Mouse (Mus musculus): Measurements from ENCODE around the gene Spen. TPM values are rescaled to one million over a fixed set of nuclear protein-coding genes. Genes with fewer than 3 reads are reported as not detected.

Spen gene
- polyA plus RNA-seq, 1 experiment from 2014 or later: 17.1 TPM

GRCm38 (mm10) chr4:141458888-141459287 lies 79.5 kb downstream of the Spen start:
- no peak overlapping the region for H3K27ac ChIP-seq (ENCODE audit: low read depth, low read length)
- DNase-seq (ENCODE audit: low spot score, missing footprints) (no peak), ATAC-seq (ENCODE audit: low FRiP score) (no peak)
- WGBS: 74% methylated on average over 3 of the region's 3 CpGs
- no peak overlapping the region for H3K9ac ChIP-seq (ENCODE audit: low read length)
- no peaks in the 10 kb centered on the region for H3K27me3 ChIP-seq (ENCODE audit: control insufficient read depth, insufficient read depth, low read length)
- no peaks in the 10 kb centered on the region for H3K9me3 ChIP-seq (ENCODE audit: control insufficient read depth, low read length)
- no peak overlapping the region for H3K4me2 ChIP-seq
- peaks cover 15% of the 10 kb centered on the region for H3K36me3 ChIP-seq (ENCODE audit: control insufficient read depth, insufficient read depth, low read length)
- H3K4me1 ChIP-seq (ENCODE audit: control insufficient read depth, insufficient read depth, low read length): peaks cover 16% of the 10 kb centered on the region
- no peak overlapping the region for H3K4me3 ChIP-seq (ENCODE audit: low read depth, low read length)

DNA sequence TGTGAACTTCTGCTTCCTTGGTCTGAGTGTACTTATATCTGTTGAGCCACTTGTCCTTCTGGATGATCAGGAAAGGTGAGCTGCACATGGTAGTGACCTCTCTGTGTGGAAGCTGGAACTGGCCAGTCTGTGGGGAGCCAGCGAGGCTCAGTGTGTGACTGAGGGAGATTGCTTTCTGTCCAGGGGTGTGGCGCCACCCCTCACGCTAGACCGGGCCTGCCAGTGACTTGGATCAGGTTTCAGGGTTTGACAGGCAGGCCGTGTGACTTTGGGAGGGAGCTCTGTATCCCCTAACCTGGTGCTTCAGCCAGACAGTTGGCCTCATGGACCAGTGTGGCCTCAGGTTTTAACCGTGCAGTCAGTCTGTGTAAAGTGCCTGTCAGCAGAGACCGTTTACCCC lies 80.2 kb downstream of the Spen start:
- no peak for DNase-seq (ENCODE audit: low spot score, missing footprints)
- Histone ChIP-seq H3K9ac (ENCODE audit: low read length) (0 out of 2 replicates have a peak overlapping the region, but pooled peaks have one; percentile 5), H3K27ac (ENCODE audit: low read depth, low read length) (no peak overlapping the region; the same call in 1 of the 2 replicates), H3K4me2 (no peak overlapping the region), H3K4me1 (ENCODE audit: control insufficient read depth, insufficient read depth, low read length) (peaks cover 16% of the 10 kb centered on the region), H3K9me3 (ENCODE audit: control insufficient read depth, low read length) (no peaks in the 10 kb centered on the region), H3K36me3 (ENCODE audit: control insufficient read depth, insufficient read depth, low read length) (peaks cover 12% of the 10 kb centered on the region), H3K27me3 (ENCODE audit: control insufficient read depth, insufficient read depth, low read length) (no peaks in the 10 kb centered on the region), H3K4me3 (ENCODE audit: low read depth, low read length) (no peak overlapping the region)
- ATAC-seq (ENCODE audit: low FRiP score): peak; percentile 43; the same call in 1 of the 2 replicates
- WGBS: 18% methylated on average over 7 of the region's 7 CpGs

- no peaks in the 10 kb centered on the region for H3K9me3 ChIP-seq (ENCODE audit: control insufficient read depth, low read length)
- WGBS: 94% methylated on average over 14 of the region's 14 CpGs
- H3K4me3 ChIP-seq (ENCODE audit: low read depth, low read length): no peak overlapping the region
- no peak overlapping the region for H3K4me2 ChIP-seq
- H3K9ac ChIP-seq (ENCODE audit: low read length): no peak overlapping the region
- H3K27ac ChIP-seq (ENCODE audit: low read depth, low read length): no peak overlapping the region
- H3K27me3 ChIP-seq (ENCODE audit: control insufficient read depth, insufficient read depth, low read length): no peaks in the 10 kb centered on the region
- H3K4me1 ChIP-seq (ENCODE audit: control insufficient read depth, insufficient read depth, low read length): peaks cover 16% of the 10 kb centered on the region
- DNase-seq (ENCODE audit: low spot score, missing footprints): peak; percentile 81
- no peaks in the 10 kb centered on the region; the same call in 1 of the 2 replicates for H3K36me3 ChIP-seq (ENCODE audit: control insufficient read depth, insufficient read depth, low read length)
- ATAC-seq (ENCODE audit: low FRiP score): no peak
Measured at GRCm38 (mm10) chr4:141456193-141456938, 82.0 kb downstream of the Spen start.

DNA sequence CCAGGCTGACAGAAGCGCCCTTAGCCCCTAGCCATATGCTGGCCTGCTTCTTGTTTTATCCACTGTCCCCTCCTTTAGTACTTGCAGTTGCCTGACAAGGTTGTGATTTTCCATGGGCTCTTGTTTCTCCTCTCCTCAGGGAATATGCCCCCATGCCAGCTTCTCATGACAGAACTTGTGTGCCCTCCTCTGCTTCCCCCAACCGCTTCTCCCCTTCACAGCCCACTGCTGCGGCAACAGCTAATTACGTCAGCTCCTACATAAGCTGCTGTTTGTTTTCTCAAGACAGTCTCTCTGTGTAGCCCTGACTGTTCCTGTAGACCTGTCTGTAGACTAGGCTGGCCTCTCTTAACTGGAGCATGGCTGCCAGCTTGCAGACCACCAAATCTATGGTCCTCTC lies 82.9 kb downstream of the Spen start:
- Histone ChIP-seq H3K4me2 (no peak overlapping the region), H3K27ac (ENCODE audit: low read depth, low read length) (no peak overlapping the region), H3K27me3 (ENCODE audit: control insufficient read depth, insufficient read depth, low read length) (no peaks in the 10 kb centered on the region), H3K36me3 (ENCODE audit: control insufficient read depth, insufficient read depth, low read length) (no peaks in the 10 kb centered on the region), H3K4me3 (ENCODE audit: low read depth, low read length) (no peak overlapping the region), H3K4me1 (ENCODE audit: control insufficient read depth, insufficient read depth, low read length) (peaks cover 12% of the 10 kb centered on the region), H3K9me3 (ENCODE audit: control insufficient read depth, low read length) (no peaks in the 10 kb centered on the region), H3K9ac (ENCODE audit: low read length) (no peak overlapping the region)
- ATAC-seq (ENCODE audit: low FRiP score) (no peak), DNase-seq (ENCODE audit: low spot score, missing footprints) (peak; percentile 35)
- 89% methylated on average over 4 of the region's 4 CpGs for WGBS

DNA sequence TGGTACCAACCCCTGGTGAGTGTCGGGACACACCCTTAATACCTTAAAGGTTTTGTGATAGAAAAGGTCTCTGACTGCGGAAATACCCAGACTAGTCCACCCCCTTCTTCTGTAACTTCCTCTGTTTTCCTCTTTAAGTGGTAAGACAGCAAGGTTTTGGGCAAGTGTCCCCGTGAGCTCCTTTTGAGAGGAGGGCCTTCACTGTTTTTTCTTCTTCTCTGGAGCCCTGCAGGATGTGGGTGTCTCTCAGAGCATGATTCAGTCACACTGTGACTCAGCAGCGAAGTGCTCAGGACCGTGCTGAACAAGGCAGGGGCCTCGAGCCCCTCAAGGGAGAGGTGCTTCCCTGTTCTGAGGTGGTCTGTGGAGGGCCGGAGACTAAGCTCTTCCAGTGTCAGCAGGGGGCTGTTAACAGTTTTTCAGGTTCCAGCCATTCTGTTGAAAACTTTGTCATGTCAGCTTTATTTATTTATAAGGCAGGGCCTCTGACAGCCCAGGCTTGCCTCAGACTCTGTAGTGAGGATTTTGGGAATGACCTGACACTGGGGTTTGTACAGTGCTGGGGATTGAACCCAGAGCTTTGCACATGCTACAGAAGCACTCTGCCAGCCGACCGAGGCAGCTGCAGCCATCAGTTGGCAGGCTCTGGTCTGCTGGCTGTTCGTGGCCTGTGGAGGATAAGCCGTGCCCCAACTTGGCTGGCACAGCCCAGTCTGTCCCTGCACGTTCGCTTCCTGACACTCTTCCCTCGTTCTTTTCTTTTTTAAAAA lies 83.6 kb downstream of the Spen start:
- peak; percentile 44 for DNase-seq (ENCODE audit: low spot score, missing footprints)
- no peak overlapping the region for H3K4me2 ChIP-seq
- no peaks in the 10 kb centered on the region for H3K27me3 ChIP-seq (ENCODE audit: control insufficient read depth, insufficient read depth, low read length)
- 83% methylated on average over 14 of the region's 14 CpGs for WGBS
- no peak overlapping the region for H3K9ac ChIP-seq (ENCODE audit: low read length)
- no peaks in the 10 kb centered on the region for H3K36me3 ChIP-seq (ENCODE audit: control insufficient read depth, insufficient read depth, low read length)
- H3K27ac ChIP-seq (ENCODE audit: low read depth, low read length): no peak overlapping the region
- no peaks in the 10 kb centered on the region for H3K9me3 ChIP-seq (ENCODE audit: control insufficient read depth, low read length)
- peaks cover 10% of the 10 kb centered on the region for H3K4me1 ChIP-seq (ENCODE audit: control insufficient read depth, insufficient read depth, low read length)
- no peak overlapping the region for H3K4me3 ChIP-seq (ENCODE audit: low read depth, low read length)
- no peak for ATAC-seq (ENCODE audit: low FRiP score)

GRCm38 (mm10) chr4:141451916-141452450 lies 86.4 kb downstream of the Spen start:
- no peaks in the 10 kb centered on the region for H3K4me1 ChIP-seq (ENCODE audit: control insufficient read depth, insufficient read depth, low read length)
- no peak for DNase-seq (ENCODE audit: low spot score, missing footprints)
- H3K27me3 ChIP-seq (ENCODE audit: control insufficient read depth, insufficient read depth, low read length): no peaks in the 10 kb centered on the region
- no peak for ATAC-seq (ENCODE audit: low FRiP score)
- H3K4me2 ChIP-seq: no peak overlapping the region
- no peak overlapping the region for H3K27ac ChIP-seq (ENCODE audit: low read depth, low read length)
- H3K4me3 ChIP-seq (ENCODE audit: low read depth, low read length): no peak overlapping the region
- no peak overlapping the region for H3K9ac ChIP-seq (ENCODE audit: low read length)
- H3K36me3 ChIP-seq (ENCODE audit: control insufficient read depth, insufficient read depth, low read length): peaks cover 8% of the 10 kb centered on the region
- H3K9me3 ChIP-seq (ENCODE audit: control insufficient read depth, low read length): no peaks in the 10 kb centered on the region
- WGBS: 93% methylated on average over 9 of the region's 9 CpGs

GRCm38 (mm10) chr4:141451251-141451650 lies 87.1 kb downstream of the Spen start:
- Histone ChIP-seq H3K9ac (ENCODE audit: low read length) (no peak overlapping the region), H3K27ac (ENCODE audit: low read depth, low read length) (no peak overlapping the region), H3K36me3 (ENCODE audit: control insufficient read depth, insufficient read depth, low read length) (peaks cover 11% of the 10 kb centered on the region), H3K9me3 (ENCODE audit: control insufficient read depth, low read length) (no peaks in the 10 kb centered on the region), H3K27me3 (ENCODE audit: control insufficient read depth, insufficient read depth, low read length) (no peaks in the 10 kb centered on the region), H3K4me1 (ENCODE audit: control insufficient read depth, insufficient read depth, low read length) (no peaks in the 10 kb centered on the region), H3K4me3 (ENCODE audit: low read depth, low read length) (no peak overlapping the region), H3K4me2 (no peak overlapping the region)
- ATAC-seq (ENCODE audit: low FRiP score) (no peak), DNase-seq (ENCODE audit: low spot score, missing footprints) (no peak)
- WGBS: 90% methylated on average over 2 of the region's 2 CpGs

- 83% methylated on average over 7 of the region's 7 CpGs for WGBS
Measured at GRCm38 (mm10) chr4:141446211-141446610, 92.2 kb downstream of the Spen start.

GRCm38 (mm10) chr4:141445328-141445720 lies 93.1 kb downstream of the Spen start:
- Histone ChIP-seq H3K4me2 (peak overlapping the region; percentile 85), H3K27ac (ENCODE audit: low read depth, low read length) (no peak overlapping the region), H3K4me1 (ENCODE audit: control insufficient read depth, insufficient read depth, low read length) (peaks cover 11% of the 10 kb centered on the region), H3K9me3 (ENCODE audit: control insufficient read depth, low read length) (no peaks in the 10 kb centered on the region), H3K27me3 (ENCODE audit: control insufficient read depth, insufficient read depth, low read length) (no peaks in the 10 kb centered on the region), H3K4me3 (ENCODE audit: low read depth, low read length) (peak overlapping the region; percentile 100), H3K36me3 (ENCODE audit: control insufficient read depth, insufficient read depth, low read length) (peaks cover 11% of the 10 kb centered on the region), H3K9ac (ENCODE audit: low read length) (peak overlapping the region; percentile 98)
- WGBS: 18% methylated on average over 14 of the region's 14 CpGs
- ATAC-seq (ENCODE audit: low FRiP score) (no peak), DNase-seq (ENCODE audit: low spot score, missing footprints) (peak; percentile 91)

More at GRCm38 (mm10) chr4:141446211-141446610, 92.2 kb downstream of the Spen start:
- Histone ChIP-seq H3K4me2 (no peak overlapping the region), H3K27ac (ENCODE audit: low read depth, low read length) (no peak overlapping the region), H3K9me3 (ENCODE audit: control insufficient read depth, low read length) (no peaks in the 10 kb centered on the region), H3K4me1 (ENCODE audit: control insufficient read depth, insufficient read depth, low read length) (peaks cover 11% of the 10 kb centered on the region), H3K27me3 (ENCODE audit: control insufficient read depth, insufficient read depth, low read length) (no peaks in the 10 kb centered on the region), H3K4me3 (ENCODE audit: low read depth, low read length) (no peak overlapping the region), H3K9ac (ENCODE audit: low read length) (no peak overlapping the region), H3K36me3 (ENCODE audit: control insufficient read depth, insufficient read depth, low read length) (peaks cover 11% of the 10 kb centered on the region)
- no peak for DNase-seq (ENCODE audit: low spot score, missing footprints)
- ATAC-seq (ENCODE audit: low FRiP score): no peak
